Mouse (Mus musculus): ENCODE measurements at regions not wholly inside any gene's neighbourhood (a gene's known extent, or its start where the extent isn't known, plus 50 kb on each side); places are given as distances from the start of the nearest gene placed in this dataset.

DNA sequence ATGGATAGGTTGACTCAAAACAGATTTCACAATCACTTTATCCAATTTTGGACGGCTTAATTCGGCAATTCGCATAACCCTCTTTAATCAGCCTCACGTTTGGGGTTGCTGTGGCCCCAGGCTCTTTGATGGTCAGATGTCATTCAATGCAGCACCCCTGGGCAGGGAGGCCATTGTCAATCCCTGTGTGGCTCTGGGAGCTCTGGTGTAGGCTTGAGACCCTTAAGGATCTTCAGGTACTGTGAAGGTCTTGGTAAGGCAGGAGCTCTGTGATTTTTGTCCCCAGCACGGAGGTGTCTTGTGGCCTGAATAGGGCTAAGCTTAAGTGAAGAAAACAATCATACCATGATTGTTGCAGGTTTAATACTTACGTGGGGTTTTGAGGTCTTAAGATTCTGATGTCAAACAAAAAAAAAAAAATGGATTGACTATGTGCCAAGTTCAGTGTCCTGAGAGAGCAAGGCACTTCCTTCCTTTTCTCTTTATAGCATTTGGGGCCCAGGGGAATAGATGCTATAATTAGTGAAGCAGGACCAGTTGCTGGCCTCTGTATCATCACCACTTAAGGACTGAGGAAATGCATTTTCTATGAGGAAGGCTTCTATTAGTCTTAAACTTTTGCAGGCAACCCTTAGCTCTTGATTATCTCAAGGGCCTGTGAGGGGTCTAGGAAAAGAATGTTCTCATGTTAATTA is 98.9 kb downstream of the Ttc32 start:
- no peak overlapping the region for H3K4me2 ChIP-seq (ENCODE audit: low read depth, low read length)
- no peak overlapping the region for H3K27ac ChIP-seq (ENCODE audit: low read depth, low read length)
- peaks cover 4% of the 10 kb centered on the region; the same call in 1 of the 2 replicates for H3K4me1 ChIP-seq (ENCODE audit: control insufficient read depth, insufficient read depth, low read length)
- no peaks in the 10 kb centered on the region for H3K9me3 ChIP-seq (ENCODE audit: control insufficient read depth, low read length)
- no peak for ATAC-seq (ENCODE audit: low read depth)
- H3K4me3 ChIP-seq (ENCODE audit: low read depth, low read length) = no peak overlapping the region
- 83% methylated on average over 6 of the region's 6 CpGs for WGBS
- no peaks in the 10 kb centered on the region for H3K36me3 ChIP-seq (ENCODE audit: control insufficient read depth, insufficient read depth, low read length)
- H3K27me3 ChIP-seq (ENCODE audit: control insufficient read depth, insufficient read depth, low read length) = no peaks in the 10 kb centered on the region
- H3K9ac ChIP-seq (replicated peaks; ENCODE audit: low read depth, low read length) = no peak overlapping the region

DNA sequence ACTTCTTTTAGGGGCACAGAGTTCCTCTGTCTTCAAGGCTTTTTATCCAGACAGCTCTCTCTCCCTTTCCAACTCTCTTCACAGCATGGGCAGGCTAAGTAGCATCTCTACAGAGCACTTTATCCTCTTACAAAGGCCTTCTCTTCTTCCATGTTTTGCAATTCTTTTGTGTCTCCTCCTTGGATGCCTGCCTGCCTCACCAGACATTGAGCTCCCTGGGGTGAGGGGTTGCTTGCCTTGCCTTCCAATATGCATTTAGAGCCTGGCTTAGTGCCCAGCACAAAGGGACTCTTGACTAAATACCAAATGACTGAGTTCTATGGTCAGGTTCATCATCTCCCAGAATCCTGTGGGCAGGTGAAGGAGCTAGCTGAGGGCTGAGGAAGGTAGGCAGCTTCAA is 102.8 kb downstream of the Ttc32 start:
- Histone ChIP-seq H3K27ac (ENCODE audit: low read depth, low read length) (no peak overlapping the region), H3K9me3 (ENCODE audit: control insufficient read depth, low read length) (no peaks in the 10 kb centered on the region), H3K4me1 (ENCODE audit: control insufficient read depth, insufficient read depth, low read length) (peaks cover 4% of the 10 kb centered on the region; the same call in 1 of the 2 replicates), H3K27me3 (ENCODE audit: control insufficient read depth, insufficient read depth, low read length) (no peaks in the 10 kb centered on the region), H3K9ac (replicated peaks; ENCODE audit: low read depth, low read length) (no peak overlapping the region), H3K4me3 (ENCODE audit: low read depth, low read length) (no peak overlapping the region), H3K4me2 (ENCODE audit: low read depth, low read length) (no peak overlapping the region), H3K36me3 (ENCODE audit: control insufficient read depth, insufficient read depth, low read length) (no peaks in the 10 kb centered on the region)
- ATAC-seq (ENCODE audit: low read depth) = no peak

GRCm38 (mm10) chr12:9133890-9134870 is 104.4 kb downstream of the Ttc32 start:
- WGBS = 91% methylated on average over 7 of the region's 7 CpGs
- H3K4me2 ChIP-seq (ENCODE audit: low read depth, low read length) = no peak overlapping the region
- no peak overlapping the region for H3K9ac ChIP-seq (replicated peaks; ENCODE audit: low read depth, low read length)
- H3K9me3 ChIP-seq (ENCODE audit: control insufficient read depth, low read length) = no peaks in the 10 kb centered on the region
- H3K4me1 ChIP-seq (ENCODE audit: control insufficient read depth, insufficient read depth, low read length) = peaks cover 4% of the 10 kb centered on the region; the same call in 1 of the 2 replicates
- H3K36me3 ChIP-seq (ENCODE audit: control insufficient read depth, insufficient read depth, low read length) = no peaks in the 10 kb centered on the region
- H3K27ac ChIP-seq (ENCODE audit: low read depth, low read length) = no peak overlapping the region
- no peaks in the 10 kb centered on the region for H3K27me3 ChIP-seq (ENCODE audit: control insufficient read depth, insufficient read depth, low read length)
- no peak overlapping the region for H3K4me3 ChIP-seq (ENCODE audit: low read depth, low read length)
- no peak for ATAC-seq (ENCODE audit: low read depth)

- Histone ChIP-seq H3K27ac (ENCODE audit: low read depth, low read length) (no peak overlapping the region), H3K9ac (replicated peaks; ENCODE audit: low read depth, low read length) (no peak overlapping the region), H3K4me2 (ENCODE audit: low read depth, low read length) (no peak overlapping the region), H3K4me1 (ENCODE audit: control insufficient read depth, insufficient read depth, low read length) (no peaks in the 10 kb centered on the region), H3K27me3 (ENCODE audit: control insufficient read depth, insufficient read depth, low read length) (no peaks in the 10 kb centered on the region), H3K4me3 (ENCODE audit: low read depth, low read length) (no peak overlapping the region), H3K36me3 (ENCODE audit: control insufficient read depth, insufficient read depth, low read length) (no peaks in the 10 kb centered on the region), H3K9me3 (ENCODE audit: control insufficient read depth, low read length) (no peaks in the 10 kb centered on the region)
- no peak for ATAC-seq (ENCODE audit: low read depth)
These were observed 121.2 kb downstream of the Ttc32 start for GRCm38 (mm10) chr12:9151001-9151400.

DNA sequence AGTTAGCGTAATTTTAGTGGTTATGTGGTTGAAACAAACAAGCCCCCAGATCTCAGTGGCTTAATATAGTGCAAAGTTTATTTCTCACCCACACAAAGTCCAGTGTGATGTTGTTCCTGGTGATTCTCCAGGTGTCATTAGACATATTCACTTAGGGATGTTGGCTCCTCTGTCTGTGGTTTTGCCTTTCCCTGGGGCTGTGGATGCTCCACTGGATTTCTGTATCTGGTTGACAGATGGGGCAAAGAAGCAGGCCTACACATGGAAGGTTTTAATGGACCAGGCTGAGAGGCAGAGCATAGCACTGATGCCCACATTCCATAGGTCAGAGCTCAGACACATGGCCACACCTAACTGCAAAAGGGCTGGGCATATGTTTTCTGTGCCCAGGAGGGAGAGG is 121.6 kb downstream of the Ttc32 start:
- no peaks in the 10 kb centered on the region for H3K36me3 ChIP-seq (ENCODE audit: control insufficient read depth, insufficient read depth, low read length)
- H3K4me2 ChIP-seq (ENCODE audit: low read depth, low read length) = no peak overlapping the region
- WGBS = 79% methylated on average over 1 of the region's 1 CpGs

DNA sequence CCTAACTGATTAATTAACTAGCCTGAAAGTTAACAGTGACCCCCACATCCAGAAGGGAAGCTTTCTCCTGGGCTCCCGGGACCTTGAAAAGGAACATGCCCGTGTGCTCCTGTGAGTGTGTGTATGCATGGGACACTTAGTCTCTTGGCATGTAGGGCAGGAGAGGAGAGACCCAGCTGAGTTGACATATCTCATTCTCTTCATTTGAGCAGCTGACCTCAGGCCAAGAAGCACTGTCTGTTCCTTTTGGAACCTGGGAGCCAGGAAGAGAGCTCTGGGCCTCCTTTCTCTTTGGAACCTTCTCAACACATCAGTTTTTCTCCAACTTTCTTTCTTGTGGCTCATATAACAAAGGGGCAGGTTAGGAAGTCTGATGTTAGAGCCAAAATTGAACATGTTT is 124.7 kb downstream of the Ttc32 start:
- no peak overlapping the region for H3K9ac ChIP-seq (replicated peaks; ENCODE audit: low read depth, low read length)
- H3K9me3 ChIP-seq (ENCODE audit: control insufficient read depth, low read length) = no peaks in the 10 kb centered on the region
- no peaks in the 10 kb centered on the region for H3K36me3 ChIP-seq (ENCODE audit: control insufficient read depth, insufficient read depth, low read length)
- H3K4me1 ChIP-seq (ENCODE audit: control insufficient read depth, insufficient read depth, low read length) = no peaks in the 10 kb centered on the region
- H3K27ac ChIP-seq (ENCODE audit: low read depth, low read length) = no peak overlapping the region
- no peak overlapping the region for H3K4me2 ChIP-seq (ENCODE audit: low read depth, low read length)
- H3K4me3 ChIP-seq (ENCODE audit: low read depth, low read length) = no peak overlapping the region
- no peak for ATAC-seq (ENCODE audit: low read depth)
- 95% methylated on average over 2 of the region's 2 CpGs for WGBS
- no peaks in the 10 kb centered on the region for H3K27me3 ChIP-seq (ENCODE audit: control insufficient read depth, insufficient read depth, low read length)

More for the DNA sequence above, 121.6 kb downstream of the Ttc32 start:
- Histone ChIP-seq H3K27ac (ENCODE audit: low read depth, low read length) (no peak overlapping the region), H3K4me3 (ENCODE audit: low read depth, low read length) (no peak overlapping the region), H3K4me1 (ENCODE audit: control insufficient read depth, insufficient read depth, low read length) (no peaks in the 10 kb centered on the region), H3K27me3 (ENCODE audit: control insufficient read depth, insufficient read depth, low read length) (no peaks in the 10 kb centered on the region), H3K9ac (replicated peaks; ENCODE audit: low read depth, low read length) (no peak overlapping the region), H3K9me3 (ENCODE audit: control insufficient read depth, low read length) (no peaks in the 10 kb centered on the region)
- no peak for ATAC-seq (ENCODE audit: low read depth)

DNA sequence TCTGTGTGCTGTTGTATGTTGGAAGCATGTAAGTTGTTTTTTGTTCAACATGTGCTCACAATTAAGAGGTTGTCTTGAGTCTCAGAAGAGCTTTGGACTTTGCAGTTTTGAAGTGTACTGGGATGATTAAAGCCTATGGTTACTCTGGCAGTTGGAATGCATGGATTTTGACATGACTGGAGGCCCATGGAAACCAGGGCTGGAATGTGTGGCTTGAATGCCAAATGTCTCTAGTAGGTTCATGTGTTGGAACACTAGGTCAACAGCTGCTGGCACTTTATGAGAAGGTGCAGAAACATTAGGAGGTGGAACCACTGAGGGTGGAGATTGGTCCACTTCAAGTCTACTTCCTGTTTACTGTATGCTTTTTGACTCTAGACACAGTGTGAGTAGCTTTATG is 127.0 kb downstream of the Ttc32 start:
- Histone ChIP-seq H3K9me3 (ENCODE audit: control insufficient read depth, low read length) (no peaks in the 10 kb centered on the region), H3K4me2 (ENCODE audit: low read depth, low read length) (no peak overlapping the region), H3K36me3 (ENCODE audit: control insufficient read depth, insufficient read depth, low read length) (no peaks in the 10 kb centered on the region), H3K27me3 (ENCODE audit: control insufficient read depth, insufficient read depth, low read length) (no peaks in the 10 kb centered on the region), H3K4me1 (ENCODE audit: control insufficient read depth, insufficient read depth, low read length) (no peaks in the 10 kb centered on the region), H3K27ac (ENCODE audit: low read depth, low read length) (no peak overlapping the region), H3K4me3 (ENCODE audit: low read depth, low read length) (no peak overlapping the region), H3K9ac (replicated peaks; ENCODE audit: low read depth, low read length) (no peak overlapping the region)
- no peak for ATAC-seq (ENCODE audit: low read depth)

DNA sequence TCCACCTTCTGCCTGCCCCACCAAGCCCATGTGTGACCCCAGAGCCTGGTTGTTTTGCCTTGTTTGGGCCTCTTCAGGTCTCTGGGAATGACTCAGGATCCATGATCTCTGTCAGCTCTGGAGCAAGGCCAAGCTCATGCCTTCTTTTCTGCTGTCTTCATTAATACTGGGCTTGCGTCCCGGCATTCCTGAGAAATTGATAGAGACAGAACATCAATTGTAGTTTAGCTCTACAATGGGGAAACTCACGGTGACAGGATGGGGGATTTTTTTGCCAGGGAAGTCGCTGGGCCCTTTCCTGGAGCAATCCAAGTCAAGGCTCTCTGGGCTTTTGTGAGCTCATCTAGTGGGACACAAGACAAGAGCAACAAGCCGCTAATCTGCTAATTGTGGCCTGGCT is 129.0 kb downstream of the Ttc32 start:
- Histone ChIP-seq H3K4me3 (ENCODE audit: low read depth, low read length) (no peak overlapping the region), H3K27me3 (ENCODE audit: control insufficient read depth, insufficient read depth, low read length) (no peaks in the 10 kb centered on the region), H3K4me2 (ENCODE audit: low read depth, low read length) (no peak overlapping the region), H3K27ac (ENCODE audit: low read depth, low read length) (no peak overlapping the region), H3K36me3 (ENCODE audit: control insufficient read depth, insufficient read depth, low read length) (no peaks in the 10 kb centered on the region), H3K9me3 (ENCODE audit: control insufficient read depth, low read length) (no peaks in the 10 kb centered on the region), H3K9ac (replicated peaks; ENCODE audit: low read depth, low read length) (no peak overlapping the region), H3K4me1 (ENCODE audit: control insufficient read depth, insufficient read depth, low read length) (no peaks in the 10 kb centered on the region)
- no peak for ATAC-seq (ENCODE audit: low read depth)
- 80% methylated on average over 5 of the region's 5 CpGs for WGBS

- no peaks in the 10 kb centered on the region for H3K4me1 ChIP-seq (ENCODE audit: control insufficient read depth, insufficient read depth, low read length)
- H3K27ac ChIP-seq (ENCODE audit: low read depth, low read length) = no peak overlapping the region
- no peaks in the 10 kb centered on the region for H3K27me3 ChIP-seq (ENCODE audit: control insufficient read depth, insufficient read depth, low read length)
- H3K9me3 ChIP-seq (ENCODE audit: control insufficient read depth, low read length) = no peaks in the 10 kb centered on the region
- H3K4me2 ChIP-seq (ENCODE audit: low read depth, low read length) = no peak overlapping the region
- H3K9ac ChIP-seq (replicated peaks; ENCODE audit: low read depth, low read length) = no peak overlapping the region
- no peak for ATAC-seq (ENCODE audit: low read depth)
- H3K36me3 ChIP-seq (ENCODE audit: control insufficient read depth, insufficient read depth, low read length) = no peaks in the 10 kb centered on the region
- H3K4me3 ChIP-seq (ENCODE audit: low read depth, low read length) = no peak overlapping the region
- 81% methylated on average over 4 of the region's 4 CpGs for WGBS
These were observed 135.7 kb downstream of the Ttc32 start for GRCm38 (mm10) chr12:9165367-9165940.
